Mouse (Mus musculus) cerebellum, adult (tissue): ENCODE measurements around the gene Fxyd5.

Experiments
- ATAC-seq: cut with Nextera tagmentation; 2 replicates; pipeline ENCODE4 v1.9.2; 2017; ENCODE audit warnings: mild to moderate bottlenecking, moderate library complexity, mixed read lengths; ENCODE audit not compliant: insufficient number of reproducible peaks, low FRiP score, low TSS enrichment

The Fxyd5 gene

DNA sequence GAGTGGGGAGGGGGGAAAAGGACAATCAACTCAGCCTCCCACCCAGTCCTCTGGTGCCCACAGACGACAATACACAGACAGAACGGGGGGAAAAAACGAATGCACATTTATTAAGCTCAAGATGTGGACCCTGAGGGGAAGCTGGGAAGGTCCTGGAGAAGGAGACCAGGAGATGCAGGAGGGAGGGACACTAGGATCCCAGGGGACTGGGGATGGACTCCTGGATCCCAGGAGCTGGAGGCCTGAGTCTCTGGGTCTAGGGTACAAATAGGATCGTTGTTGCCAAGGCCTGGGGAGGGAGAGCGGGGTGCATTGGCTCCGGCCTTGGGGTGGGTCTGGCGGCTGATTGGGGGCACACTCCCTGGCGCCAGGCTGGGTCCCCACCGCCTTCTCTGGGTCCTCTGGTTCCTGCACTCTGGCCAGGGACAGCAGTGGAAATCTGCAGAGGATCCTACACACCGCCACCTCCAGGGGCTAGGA lies at the start of gene Fxyd5:
Gene Fxyd5, minus strand, starts transcription at position 51 of the 480 bp plus-strand sequence.
- ATAC-seq = no peak

DNA sequence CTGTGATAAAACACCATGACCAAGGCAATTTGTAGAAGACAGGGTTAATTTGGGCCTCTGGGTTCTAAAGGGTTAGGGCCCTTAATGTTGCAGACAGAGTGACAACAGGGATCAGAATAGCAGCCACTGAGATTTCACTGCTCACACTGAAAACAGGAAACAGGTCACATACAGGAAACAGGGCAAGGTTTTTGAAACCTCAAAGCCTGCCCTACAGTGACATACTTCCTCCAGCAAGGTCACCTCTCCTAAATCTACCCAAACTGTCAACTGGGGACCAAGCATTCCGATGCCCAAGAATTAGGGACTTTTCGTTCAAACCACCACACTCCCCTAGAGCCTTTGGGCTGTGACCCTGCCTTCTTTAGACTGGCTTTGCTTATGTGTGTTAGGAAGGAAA lies 47.4 kb upstream of the Fxyd5 start:
- no peak for ATAC-seq

DNA sequence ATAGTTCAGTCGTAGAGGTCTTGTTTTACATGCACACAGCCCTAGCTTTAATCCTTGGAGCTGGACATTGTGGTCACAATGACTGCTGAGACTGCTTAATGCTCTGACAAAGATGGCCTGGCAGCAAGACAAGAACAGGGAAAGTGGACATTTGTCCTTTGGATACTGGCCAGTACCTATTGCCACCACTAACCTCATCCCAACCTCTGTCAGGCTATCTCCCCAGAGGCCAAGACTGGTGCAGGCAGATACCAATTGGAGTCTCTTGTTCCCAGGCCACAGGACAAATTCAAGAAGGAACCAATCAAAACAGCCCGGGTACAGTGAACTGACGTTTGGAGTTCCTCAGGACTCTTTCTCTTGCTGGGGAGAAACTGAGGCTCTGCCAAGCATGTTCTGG lies 45.9 kb upstream of the Fxyd5 start:
- no peak for ATAC-seq

DNA sequence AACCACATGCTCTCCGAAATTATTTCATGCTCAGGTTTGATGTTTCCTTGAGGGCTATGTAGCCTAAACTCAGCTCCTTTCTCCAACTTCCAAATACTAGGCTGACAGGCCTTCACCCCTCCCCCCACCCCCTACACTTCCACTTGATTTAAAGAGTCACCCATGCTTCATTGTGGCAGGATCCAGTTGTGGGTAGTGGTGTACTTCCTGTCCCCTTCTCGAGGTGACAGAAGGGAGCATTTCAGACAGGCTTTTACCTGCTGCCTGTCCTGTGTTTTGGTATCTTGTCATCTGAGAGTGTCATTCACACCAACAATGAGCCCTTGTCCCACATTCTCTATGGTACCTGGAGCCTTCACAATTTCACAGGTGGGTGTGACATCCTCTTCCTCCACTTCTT lies 45.0 kb upstream of the Fxyd5 start:
- no peak for ATAC-seq

DNA sequence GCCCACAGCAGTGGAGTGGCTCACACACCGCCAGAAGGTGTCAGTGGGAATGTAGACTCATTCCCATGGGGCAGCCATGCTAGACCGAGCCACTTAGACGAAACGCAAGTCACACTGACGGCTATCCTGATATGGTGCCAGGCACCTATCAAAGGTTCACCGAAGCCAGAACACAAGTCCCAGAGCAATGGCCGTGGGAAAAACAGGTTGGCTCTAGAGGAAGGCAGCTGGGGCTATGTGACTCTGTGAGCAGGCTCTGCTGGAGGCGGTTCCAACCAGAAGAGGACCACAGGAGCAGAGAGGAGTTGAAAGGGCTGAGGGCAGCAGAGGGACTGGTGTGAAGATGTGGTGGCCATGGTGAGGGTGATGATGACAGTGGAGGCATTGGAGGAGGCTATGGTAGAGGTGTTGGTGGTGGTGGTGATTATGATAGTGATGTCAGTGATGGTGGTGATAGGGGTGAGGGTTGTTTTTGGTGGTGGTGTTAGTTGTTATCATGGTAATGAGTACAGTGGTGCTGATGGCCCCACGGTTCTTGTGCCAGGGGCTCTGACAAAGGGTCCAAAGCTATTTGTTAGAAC lies 44.0 kb upstream of the Fxyd5 start:
- no peak for ATAC-seq

DNA sequence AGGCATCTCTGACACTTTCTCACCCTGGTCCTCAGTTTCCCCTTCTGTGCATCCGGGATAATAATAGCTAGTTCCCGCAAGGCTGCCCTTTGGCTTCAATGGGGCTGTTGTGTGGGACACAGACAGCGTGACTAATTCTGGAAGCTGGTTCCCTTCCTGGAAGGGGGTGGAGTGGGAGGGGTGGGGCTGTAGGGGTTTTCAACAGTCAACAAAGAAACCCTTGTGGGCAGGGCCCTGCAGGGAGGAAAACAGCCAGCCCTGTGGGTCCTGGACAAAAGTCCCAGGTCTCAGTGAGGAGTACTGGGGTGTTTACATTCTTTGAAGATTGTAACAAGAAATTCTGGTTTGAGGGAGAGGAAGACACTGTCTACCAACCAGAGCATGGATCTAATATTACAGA lies 42.9 kb upstream of the Fxyd5 start:
- ATAC-seq = no peak

DNA sequence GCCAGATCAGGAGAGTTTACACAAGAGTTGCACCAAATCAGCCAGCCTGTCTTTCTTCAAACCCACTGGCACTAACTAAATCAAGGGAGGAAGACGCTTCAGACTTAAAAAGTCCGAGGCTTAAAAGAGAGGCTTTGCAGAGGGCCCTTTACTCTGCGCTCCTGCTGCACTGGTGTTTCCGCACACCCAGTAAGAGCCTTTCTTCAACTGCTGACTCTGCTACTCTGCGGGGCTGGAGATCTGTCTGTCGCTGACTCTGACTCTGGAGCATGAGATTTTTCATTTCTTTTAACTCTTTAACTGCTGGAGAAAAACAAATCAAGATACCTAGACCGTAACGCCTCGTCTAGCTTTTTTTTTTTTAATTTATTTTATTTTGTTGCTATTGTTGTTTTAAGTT lies 41.9 kb upstream of the Fxyd5 start:
- no peak for ATAC-seq

DNA sequence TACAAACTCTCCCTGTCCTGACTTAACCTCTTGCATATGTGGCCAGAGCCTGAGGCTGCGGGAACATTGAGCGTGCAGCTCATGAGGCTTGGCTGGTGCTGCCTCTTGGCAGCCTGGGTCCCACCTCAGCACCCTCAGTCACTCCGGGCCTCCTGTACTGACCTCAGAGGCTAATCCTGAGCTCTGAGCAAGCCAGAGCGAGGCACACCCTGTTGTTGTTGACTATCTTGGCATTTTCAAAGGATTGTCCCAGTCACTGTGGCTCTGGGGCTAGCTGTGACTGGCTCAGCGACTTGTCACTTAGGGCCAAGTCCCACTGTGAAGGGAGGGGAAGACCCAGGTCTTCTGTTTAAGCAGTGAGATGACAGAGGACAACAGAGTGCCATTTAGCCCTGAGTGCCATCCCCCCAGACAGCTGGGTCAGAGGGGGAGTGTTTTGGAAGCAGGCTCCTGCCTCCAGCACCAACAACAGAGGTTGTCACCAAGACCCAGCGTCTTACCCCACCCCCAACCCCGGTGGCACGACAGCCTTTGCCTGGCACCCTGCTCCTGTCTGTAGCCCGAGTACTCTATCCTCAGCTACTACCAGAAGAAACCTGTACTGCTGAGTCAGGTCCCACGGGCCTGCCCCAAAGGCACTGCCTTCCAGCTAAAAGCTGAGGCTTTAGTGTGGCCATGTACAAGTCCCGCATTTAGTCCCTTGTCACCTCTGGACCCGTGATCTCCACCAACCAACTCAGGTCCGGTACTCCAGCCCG lies 40.7 kb upstream of the Fxyd5 start:
- ATAC-seq = peak; percentile 49; the same call in 1 of the 2 replicates

DNA sequence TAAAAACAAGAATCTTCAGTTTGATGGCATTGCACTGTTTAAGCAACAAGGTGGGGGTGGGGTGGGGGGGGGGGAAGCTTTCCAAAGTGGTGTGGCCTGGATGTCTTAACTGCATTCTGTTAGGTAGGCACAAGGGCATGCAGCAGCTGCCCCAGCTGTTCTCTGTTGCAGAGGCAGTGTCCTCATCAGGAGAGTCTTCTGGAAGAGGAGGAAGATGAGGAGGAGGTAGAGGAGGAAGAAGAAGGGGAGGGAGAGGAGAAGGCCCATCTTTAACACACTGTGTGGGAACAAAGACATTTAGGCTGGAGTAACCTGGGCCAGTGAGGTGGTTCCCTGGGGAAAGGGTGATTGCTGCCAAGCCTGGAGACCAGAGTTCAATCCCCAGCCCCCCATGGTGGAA lies 39.8 kb upstream of the Fxyd5 start:
- ATAC-seq = no peak

DNA sequence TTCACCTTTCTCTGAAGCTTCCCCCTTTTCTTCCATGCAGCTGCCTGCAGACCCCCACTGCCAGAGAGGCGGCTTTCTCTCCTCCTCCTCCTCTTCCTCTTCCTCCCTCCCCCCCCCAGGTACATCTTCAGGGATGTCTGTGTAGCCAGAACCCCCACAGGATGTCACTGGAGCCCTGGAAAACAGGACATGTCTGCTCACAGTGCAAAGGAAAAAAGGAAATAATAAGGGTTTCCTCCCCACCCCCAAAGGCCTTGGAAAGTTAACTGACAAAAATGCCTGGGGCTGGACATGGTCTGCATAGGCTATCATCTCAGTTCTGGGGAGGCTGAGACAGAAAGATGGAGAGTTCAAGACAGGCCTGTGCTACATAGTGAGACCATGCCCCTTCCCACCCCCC lies 38.8 kb upstream of the Fxyd5 start:
- no peak for ATAC-seq

DNA sequence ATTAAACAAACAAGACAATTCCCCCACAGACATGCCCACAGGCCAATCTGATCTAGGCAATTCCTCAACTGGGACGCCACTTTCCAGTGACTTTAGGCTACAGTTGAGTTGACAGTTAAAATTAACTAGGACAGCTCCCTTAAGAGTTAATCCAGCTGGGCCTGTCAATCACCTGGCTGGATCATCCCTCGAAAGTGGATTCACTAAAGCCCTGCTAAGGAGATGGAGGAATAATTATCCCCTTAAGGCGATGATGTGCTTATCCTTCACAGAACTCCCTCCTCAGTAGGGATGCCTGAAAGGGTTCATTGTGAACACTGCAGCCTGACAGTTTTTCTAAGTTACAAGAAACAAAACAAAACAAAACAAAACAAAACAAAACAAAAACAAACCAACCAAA lies 38.3 kb upstream of the Fxyd5 start:
- ATAC-seq = no peak

DNA sequence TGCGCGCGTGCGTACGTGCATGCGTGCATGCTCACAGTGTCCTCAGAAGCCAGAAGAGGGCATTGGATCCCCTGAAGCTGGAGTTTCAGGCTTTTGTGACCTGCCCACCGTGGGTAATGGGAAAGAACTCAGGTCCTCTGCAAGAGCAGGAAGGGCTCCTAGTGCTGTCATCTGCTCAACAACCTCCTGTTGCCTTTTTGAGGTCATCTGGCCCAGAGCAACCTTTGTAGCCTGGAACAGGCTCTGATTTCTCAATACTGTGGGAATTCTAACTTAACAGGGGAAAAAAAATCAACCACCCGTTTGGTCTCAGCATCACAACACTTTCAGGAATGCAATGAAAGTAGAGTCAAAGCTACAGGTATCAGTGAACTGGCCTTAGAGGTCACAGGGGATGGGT lies 37.4 kb upstream of the Fxyd5 start:
- no peak for ATAC-seq

DNA sequence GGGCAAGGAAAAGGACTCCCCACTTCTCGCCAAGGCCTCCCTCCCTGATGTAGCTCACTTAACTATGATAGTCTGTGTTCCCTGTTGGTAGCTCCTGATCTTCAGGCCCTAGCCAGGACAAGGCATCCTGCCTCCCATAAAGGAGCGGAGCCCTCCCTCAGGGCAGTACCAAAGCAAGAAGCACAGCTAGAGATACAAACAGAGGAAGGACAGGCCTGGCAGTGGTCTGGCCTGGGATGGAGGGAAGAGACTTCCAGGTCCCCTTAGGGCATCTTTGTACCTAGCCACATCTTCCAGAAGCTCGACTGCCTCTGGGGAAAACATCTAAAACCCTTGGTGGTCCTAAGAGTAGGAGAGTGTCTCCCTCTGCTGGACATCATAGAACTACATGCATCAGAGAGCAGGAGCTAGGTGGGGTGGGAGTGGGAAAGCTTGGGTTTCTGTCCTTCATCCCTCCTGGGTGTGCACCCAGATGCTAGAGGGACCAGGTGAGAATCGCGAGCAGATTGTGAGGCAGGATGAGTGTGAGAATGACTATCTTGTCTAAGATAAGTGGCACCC lies 35.7 kb upstream of the Fxyd5 start:
- ATAC-seq = no peak

DNA sequence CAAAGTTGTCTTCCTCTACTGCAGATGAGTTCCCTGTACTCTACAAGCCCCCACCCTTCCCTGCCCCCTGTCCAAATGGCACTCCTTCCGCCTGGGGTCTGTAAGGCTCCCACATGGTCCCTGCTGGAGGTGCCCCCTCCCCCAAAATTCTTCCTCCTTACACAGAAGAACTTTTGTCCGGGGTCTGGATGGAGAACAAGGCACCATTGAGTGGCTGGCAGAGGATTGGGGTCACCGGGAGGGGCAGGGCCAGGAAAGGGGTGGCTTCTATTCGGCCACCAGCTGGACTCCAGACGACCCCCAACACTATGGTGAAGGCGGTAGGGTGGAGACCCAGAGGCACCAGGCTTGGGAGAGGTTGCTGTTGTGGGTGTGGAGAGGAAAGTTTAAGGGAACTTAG lies 35.2 kb upstream of the Fxyd5 start:
- ATAC-seq = peak; percentile 20; the same call in 1 of the 2 replicates

DNA sequence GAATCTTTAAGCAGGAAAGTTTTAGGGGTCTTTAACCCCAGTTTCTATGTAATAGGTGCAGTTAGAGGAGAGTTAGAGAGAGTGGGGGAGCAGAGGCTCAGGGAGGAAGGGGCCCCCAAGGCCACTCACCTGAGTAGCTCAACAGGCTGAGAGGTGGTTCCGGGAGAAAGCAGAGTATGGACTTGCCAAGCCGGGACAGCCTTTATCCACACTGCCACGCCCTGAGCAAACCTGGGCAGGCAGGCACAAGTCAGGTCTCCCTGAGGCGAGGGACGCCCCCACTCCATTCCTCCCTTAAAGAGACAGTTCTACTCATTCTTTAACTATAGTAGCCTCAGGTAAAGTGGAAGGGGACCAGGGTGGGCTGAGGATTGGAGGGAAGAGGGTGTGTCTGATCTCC lies 34.2 kb upstream of the Fxyd5 start, which contains the start of gene Fxyd3:
Gene Fxyd3, minus strand, starts transcription at position 213 of the 400 bp plus-strand sequence.
- no peak for ATAC-seq

DNA sequence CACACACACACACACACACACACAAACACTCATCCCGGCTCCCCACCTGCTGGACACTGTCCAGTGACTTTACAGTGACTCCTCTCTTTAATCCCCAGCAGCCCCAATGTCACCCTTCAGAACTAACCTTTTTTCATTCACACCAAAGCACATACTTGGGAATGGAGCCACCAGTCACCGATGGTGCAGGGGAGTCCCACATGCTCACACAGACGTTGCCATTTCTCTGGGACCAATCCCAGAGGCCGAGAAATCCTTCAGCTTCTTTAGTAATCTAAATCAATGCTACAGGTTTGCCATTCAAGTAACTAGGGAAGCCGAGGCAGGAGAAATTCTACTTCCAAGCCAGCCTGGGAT lies 32.4 kb upstream of the Fxyd5 start:
- no peak for ATAC-seq

DNA sequence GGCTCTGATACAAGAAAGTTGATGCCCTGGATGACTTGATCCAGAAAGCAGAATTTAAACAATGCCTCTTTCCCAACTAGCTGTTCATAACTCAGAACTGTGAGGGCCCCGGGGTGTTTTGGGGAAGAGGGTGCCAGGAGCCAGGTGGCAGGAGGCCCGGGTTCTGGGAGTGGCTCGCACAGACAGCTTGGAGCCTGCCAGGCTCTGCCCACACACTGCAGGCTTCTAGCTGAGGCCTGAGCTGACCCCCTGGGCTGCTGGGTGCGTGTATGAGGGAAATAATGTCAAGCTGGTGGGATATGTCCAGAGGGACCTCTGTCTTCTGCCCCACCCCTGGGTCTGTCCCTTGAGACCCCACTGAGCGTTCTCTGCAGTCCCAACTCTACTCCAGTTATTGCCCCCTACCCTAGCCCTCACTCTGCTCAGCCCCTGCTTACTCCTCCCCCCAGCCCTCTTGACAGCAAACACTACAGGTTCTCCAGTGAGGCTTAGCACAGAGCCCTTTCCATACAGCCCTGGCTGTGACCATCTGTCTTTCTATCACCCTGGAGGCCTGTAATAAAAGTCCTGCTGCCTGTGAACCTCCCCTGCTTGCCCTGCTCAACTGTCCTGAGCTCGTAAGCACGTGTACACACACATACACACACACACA lies 31.9 kb upstream of the Fxyd5 start:
- ATAC-seq = no peak

DNA sequence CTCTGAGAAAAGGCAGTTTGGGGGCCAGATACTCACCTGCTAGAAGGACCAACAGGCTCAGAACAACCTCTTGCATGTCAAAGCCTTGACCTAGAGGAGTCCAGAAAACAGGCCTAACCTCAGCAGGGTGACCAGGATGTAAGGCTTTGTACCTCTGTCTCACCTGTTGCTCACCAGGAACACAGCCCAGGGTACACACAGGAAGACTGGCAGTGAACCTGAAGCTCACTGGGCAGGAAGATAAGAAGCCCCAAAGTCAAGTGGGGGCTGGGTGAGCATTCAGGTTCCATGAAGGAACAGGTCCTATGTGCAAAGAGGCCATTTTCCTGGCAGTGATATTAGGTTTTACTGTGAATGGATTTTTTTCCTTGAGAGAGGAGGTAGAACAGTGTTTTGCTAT lies 31.3 kb upstream of the Fxyd5 start:
- no peak for ATAC-seq

DNA sequence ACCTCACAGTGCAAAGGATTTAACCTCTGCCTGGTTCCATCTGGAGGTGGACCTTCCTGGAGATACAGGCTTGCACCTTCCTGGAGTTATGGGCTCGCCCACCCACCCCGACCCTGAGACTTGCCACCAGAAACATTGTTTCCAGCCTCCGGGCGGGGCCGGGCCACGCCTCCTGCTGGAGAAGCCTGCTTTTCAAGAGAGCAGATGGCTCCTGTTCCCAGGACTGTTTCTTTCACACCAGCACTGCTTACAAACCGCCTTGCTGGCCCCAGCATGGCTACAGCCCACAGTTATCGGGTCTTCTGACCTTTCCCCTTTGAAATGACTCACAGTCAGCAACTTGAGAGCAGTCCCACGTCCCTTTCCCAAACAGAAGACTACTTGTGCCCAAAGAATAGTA lies 30.0 kb upstream of the Fxyd5 start:
- no peak for ATAC-seq

DNA sequence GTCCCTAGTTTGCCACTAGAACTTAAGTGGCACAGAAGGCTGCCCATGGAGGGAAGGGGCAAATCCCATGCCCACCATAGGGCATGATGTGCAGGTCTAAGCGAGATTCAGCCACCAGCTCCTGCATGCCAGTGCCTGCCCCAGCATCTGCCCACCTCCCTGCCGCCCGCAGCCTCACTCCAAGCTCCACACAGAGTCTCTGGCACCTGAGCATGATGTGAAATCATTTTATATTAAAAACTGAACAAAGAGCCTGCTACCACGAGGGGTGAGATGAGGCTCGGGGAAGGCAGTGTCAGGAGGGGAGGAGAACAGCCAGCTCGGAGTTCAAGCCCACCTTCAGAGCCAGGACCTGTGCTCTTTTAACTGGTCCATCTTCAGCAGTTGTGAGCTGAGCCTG lies 28.0 kb upstream of the Fxyd5 start:
- ATAC-seq = no peak

DNA sequence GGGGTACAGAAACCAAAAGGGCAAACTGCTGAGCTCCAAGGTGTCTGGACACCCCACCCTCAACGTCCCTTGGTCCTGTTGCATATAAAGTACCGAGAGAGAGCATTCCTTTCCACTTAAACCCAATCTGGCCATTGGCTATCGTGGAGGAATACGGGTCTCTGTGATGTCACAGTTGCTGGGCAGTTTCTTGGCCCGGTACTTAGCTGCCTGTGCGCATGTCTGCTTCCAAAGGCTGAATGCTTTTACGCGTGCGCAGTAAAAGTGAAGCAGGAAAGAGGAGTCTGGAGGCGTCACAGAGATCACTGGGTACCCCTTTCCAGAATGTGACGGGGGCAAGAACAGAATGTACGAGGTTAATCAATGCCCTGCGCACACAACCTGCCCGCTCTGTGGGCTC lies 27.2 kb upstream of the Fxyd5 start:
- ATAC-seq = no peak
